Mouse (Mus musculus): ENCODE results near the gene Axin1. TPM values are rescaled to one million over a fixed set of nuclear protein-coding genes. Genes with fewer than 3 reads are reported as not detected.

Gene Axin1
- total and polyA plus RNA-seq, 2 experiments from 2014 or later: 21.0 to 30.0 TPM

DNA sequence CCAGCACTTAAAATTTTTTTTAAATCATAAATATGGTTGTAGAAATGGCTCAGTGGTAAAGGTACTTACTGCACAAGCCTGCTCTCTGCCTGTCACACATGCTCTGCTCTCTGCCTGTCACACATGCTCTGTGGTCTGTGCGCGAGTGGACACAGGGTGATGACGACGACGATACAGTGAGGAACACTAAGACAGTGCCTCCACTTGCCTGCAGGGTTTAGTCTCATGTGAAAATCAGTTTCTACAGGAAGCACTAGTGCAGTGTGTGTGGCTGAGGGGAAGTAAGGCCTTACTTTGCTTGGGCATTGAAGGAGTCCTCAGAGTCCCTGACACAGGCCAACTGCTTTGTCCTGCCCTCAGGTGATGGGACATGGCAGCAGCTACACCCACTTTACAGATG is 91.3 kb downstream of the Axin1 start:
- Histone ChIP-seq H3K36me3 (ENCODE audit: insufficient read depth, low read length) (no peaks in the 10 kb centered on the region), H3K4me1 (ENCODE audit: insufficient read depth, low read length) (no peaks in the 10 kb centered on the region), H3K9ac (replicated peaks; ENCODE audit: low read length, poor library complexity, severe bottlenecking) (no peak overlapping the region), H3K4me3 (ENCODE audit: low read depth, low read length) (no peak overlapping the region), H3K4me2 (ENCODE audit: low read depth, low read length, poor library complexity, severe bottlenecking) (no peak overlapping the region), H3K9me3 (ENCODE audit: low read length) (no peaks in the 10 kb centered on the region), H3K27ac (ENCODE audit: low read depth, low read length) (no peak overlapping the region), H3K27me3 (ENCODE audit: insufficient read depth, low read length) (no peaks in the 10 kb centered on the region)
- ATAC-seq (ENCODE audit: low FRiP score) (no peak), DNase-seq (ENCODE audit: low spot score) (no peak)
- WGBS: 91% methylated on average over 5 of the region's 5 CpGs
- TF ChIP-seq CTCF (IDR thresholded peaks at IDR 0.05): no peak

DNA sequence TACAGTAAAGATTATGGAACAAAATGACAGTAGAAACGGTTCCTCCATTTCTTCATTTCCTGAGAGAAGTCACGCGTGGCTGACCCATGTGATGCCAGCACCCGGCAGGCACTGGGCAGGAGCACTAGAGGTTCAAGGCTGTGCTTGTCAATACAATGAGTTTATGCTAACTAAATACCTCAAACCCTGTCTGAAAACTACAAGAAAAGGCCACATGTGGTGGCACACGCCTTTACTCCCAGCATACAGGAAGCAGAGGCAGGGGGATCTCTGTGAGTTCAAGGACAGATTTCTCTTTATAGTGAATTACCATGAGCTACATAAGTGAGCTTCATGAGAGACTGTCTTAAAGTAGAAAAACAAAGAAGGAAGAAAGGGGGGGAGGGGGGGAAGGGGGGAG is 92.7 kb downstream of the Axin1 start:
- WGBS: 77% methylated on average over 5 of the region's 5 CpGs
- no peak overlapping the region for H3K9ac ChIP-seq (replicated peaks; ENCODE audit: low read length, poor library complexity, severe bottlenecking)
- H3K4me3 ChIP-seq (ENCODE audit: low read depth, low read length): no peak overlapping the region
- H3K4me2 ChIP-seq (ENCODE audit: low read depth, low read length, poor library complexity, severe bottlenecking): no peak overlapping the region
- H3K27ac ChIP-seq (ENCODE audit: low read depth, low read length): no peak overlapping the region
- H3K36me3 ChIP-seq (ENCODE audit: insufficient read depth, low read length): no peaks in the 10 kb centered on the region
- H3K9me3 ChIP-seq (ENCODE audit: low read length): no peaks in the 10 kb centered on the region
- ATAC-seq (ENCODE audit: low FRiP score) (no peak), DNase-seq (ENCODE audit: low spot score) (no peak)
- no peaks in the 10 kb centered on the region for H3K4me1 ChIP-seq (ENCODE audit: insufficient read depth, low read length)
- no peak for TF ChIP-seq CTCF (IDR thresholded peaks at IDR 0.05)
- no peaks in the 10 kb centered on the region for H3K27me3 ChIP-seq (ENCODE audit: insufficient read depth, low read length)

DNA sequence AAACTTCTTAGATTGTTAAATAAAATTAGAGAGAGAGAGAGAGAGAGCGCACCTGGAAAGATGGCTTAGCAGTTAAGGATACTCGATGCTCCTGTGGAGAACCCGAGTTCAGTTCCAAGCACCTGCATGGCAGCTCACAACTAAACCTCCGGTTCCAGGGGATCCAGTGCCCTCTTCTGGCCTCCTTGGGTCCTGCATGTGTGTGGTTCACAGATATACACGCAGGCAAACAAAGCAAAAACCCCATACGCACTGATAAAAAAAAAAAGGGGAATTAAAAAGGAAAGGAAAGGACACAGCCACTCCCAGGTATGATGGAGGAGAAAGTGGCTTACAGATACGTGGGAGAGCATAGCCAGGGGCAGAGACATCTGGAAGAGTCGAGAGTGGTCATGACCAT is 94.4 kb downstream of the Axin1 start:
- peak; percentile 28; the same call in 1 of the 2 replicates for TF ChIP-seq CTCF (IDR thresholded peaks at IDR 0.05)
- Histone ChIP-seq H3K36me3 (ENCODE audit: insufficient read depth, low read length) (no peaks in the 10 kb centered on the region), H3K27ac (ENCODE audit: low read depth, low read length) (no peak overlapping the region), H3K9me3 (ENCODE audit: low read length) (no peaks in the 10 kb centered on the region), H3K4me3 (ENCODE audit: low read depth, low read length) (no peak overlapping the region), H3K9ac (replicated peaks; ENCODE audit: low read length, poor library complexity, severe bottlenecking) (no peak overlapping the region), H3K4me1 (ENCODE audit: insufficient read depth, low read length) (no peaks in the 10 kb centered on the region), H3K27me3 (ENCODE audit: insufficient read depth, low read length) (no peaks in the 10 kb centered on the region), H3K4me2 (ENCODE audit: low read depth, low read length, poor library complexity, severe bottlenecking) (no peak overlapping the region)
- 77% methylated on average over 8 of the region's 8 CpGs for WGBS
- no peak for DNase-seq (ENCODE audit: low spot score)
- no peak for ATAC-seq (ENCODE audit: low FRiP score)

DNA sequence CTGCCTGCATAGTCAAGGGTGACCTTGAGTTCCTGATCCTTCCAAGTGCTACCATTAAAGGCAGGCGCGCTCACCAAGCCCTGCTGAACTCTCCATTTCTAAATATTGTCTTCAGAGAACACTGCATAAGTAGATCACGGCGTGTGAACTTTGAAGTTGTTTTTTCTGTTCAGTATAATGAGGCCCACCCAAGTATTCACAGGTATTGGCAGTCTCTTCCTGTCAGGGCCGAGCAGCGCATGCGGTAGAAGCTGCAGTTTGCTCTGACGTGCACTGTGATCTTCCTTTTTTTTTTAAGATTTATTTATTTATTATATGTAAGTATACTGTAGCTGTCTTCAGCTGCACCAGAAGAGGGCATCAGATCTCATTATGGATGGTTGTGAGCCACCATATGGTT is 95.9 kb downstream of the Axin1 start:
- no peaks in the 10 kb centered on the region for H3K4me1 ChIP-seq (ENCODE audit: insufficient read depth, low read length)
- no peak overlapping the region for H3K9ac ChIP-seq (replicated peaks; ENCODE audit: low read length, poor library complexity, severe bottlenecking)
- ATAC-seq (ENCODE audit: low FRiP score) (no peak), DNase-seq (ENCODE audit: low spot score) (no peak)
- no peak overlapping the region for H3K4me2 ChIP-seq (ENCODE audit: low read depth, low read length, poor library complexity, severe bottlenecking)
- no peak overlapping the region for H3K27ac ChIP-seq (ENCODE audit: low read depth, low read length)
- no peak overlapping the region for H3K4me3 ChIP-seq (ENCODE audit: low read depth, low read length)
- 85% methylated on average over 8 of the region's 8 CpGs for WGBS
- no peaks in the 10 kb centered on the region for H3K36me3 ChIP-seq (ENCODE audit: insufficient read depth, low read length)
- no peaks in the 10 kb centered on the region for H3K9me3 ChIP-seq (ENCODE audit: low read length)
- no peaks in the 10 kb centered on the region for H3K27me3 ChIP-seq (ENCODE audit: insufficient read depth, low read length)
- TF ChIP-seq CTCF (IDR thresholded peaks at IDR 0.05): no peak

DNA sequence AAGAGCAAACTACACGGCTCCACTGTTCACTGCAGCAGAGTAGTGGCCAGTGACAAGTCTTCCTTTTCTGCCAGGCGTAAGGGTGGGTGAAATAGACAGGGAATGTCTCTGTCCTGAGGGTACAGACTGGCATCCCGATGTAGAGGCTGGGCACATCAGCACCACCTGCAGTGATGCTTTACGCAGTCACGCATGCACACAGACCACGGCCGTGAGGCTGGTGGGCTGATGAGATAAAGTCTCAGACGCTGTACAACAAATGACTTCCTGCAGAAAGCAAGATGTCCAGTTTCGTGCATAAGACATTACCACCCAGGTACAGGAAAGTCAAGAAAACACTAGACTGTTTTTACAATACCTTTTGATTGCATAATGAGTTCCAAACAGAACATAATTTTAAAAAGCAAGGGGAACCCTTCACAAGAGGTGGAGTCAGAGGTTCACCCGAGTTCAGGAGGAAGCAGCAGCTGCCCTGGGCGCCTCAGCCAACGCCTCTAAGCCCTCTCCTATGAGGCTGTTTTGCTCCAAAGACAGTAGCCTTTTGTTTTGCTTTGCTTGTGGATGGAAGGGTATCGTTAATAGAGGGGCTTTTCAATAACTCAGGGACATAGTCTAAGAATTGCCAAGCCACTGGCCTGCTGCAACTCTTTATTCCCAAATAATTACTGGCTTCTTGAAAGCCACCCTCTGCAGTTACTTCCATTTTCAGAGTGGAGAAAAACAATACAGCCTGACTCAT is 96.8 kb downstream of the Axin1 start:
- WGBS: 54% methylated on average over 13 of the region's 13 CpGs
- Histone ChIP-seq H3K4me3 (ENCODE audit: low read depth, low read length) (no peak overlapping the region), H3K9ac (replicated peaks; ENCODE audit: low read length, poor library complexity, severe bottlenecking) (no peak overlapping the region), H3K4me2 (ENCODE audit: low read depth, low read length, poor library complexity, severe bottlenecking) (no peak overlapping the region), H3K36me3 (ENCODE audit: insufficient read depth, low read length) (no peaks in the 10 kb centered on the region), H3K27ac (ENCODE audit: low read depth, low read length) (0 out of 2 replicates have a peak overlapping the region, but pooled peaks have one; percentile 43), H3K9me3 (ENCODE audit: low read length) (no peaks in the 10 kb centered on the region), H3K27me3 (ENCODE audit: insufficient read depth, low read length) (no peaks in the 10 kb centered on the region), H3K4me1 (ENCODE audit: insufficient read depth, low read length) (no peaks in the 10 kb centered on the region)
- DNase-seq (ENCODE audit: low spot score) (no peak), ATAC-seq (ENCODE audit: low FRiP score) (no peak)
- no peak for TF ChIP-seq CTCF (IDR thresholded peaks at IDR 0.05)

DNA sequence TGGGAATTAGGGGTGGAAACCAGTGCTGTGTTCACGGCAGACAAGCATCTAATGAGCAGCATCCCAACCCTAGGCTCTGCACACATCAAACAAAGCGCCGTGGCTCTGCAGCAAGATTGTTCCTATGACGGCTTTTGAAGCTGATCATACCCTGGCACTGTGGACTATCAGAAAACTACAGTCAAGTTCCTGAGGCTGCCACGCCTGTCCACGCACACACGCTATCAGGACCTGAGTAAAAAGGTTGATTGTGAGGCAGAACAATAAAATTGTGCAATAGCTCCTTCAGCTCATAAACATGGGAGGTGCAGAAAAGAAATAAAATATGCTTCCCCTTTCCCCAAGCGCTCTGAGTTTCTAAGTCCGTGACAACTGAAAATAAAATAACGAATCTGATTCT is 99.2 kb downstream of the Axin1 start:
- no peak for TF ChIP-seq CTCF (IDR thresholded peaks at IDR 0.05)
- 83% methylated on average over 10 of the region's 10 CpGs for WGBS
- no peak overlapping the region for H3K9ac ChIP-seq (replicated peaks; ENCODE audit: low read length, poor library complexity, severe bottlenecking)
- no peak for DNase-seq (ENCODE audit: low spot score)
- H3K9me3 ChIP-seq (ENCODE audit: low read length): no peaks in the 10 kb centered on the region
- no peaks in the 10 kb centered on the region for H3K4me1 ChIP-seq (ENCODE audit: insufficient read depth, low read length)
- H3K4me3 ChIP-seq (ENCODE audit: low read depth, low read length): no peak overlapping the region
- no peaks in the 10 kb centered on the region for H3K36me3 ChIP-seq (ENCODE audit: insufficient read depth, low read length)
- no peak overlapping the region for H3K27ac ChIP-seq (ENCODE audit: low read depth, low read length)
- no peak for ATAC-seq (ENCODE audit: low FRiP score)
- H3K4me2 ChIP-seq (ENCODE audit: low read depth, low read length, poor library complexity, severe bottlenecking): no peak overlapping the region
- no peaks in the 10 kb centered on the region for H3K27me3 ChIP-seq (ENCODE audit: insufficient read depth, low read length)
